Mouse (Mus musculus): Measurements from ENCODE around the gene Gng12.

Gene Gng12

GRCm38 (mm10) chr6:66986063-66986462 is 89.9 kb downstream of the Gng12 start:
- no peak for ATAC-seq (ENCODE audit: insufficient number of reproducible peaks, low FRiP score, low TSS enrichment)

- ATAC-seq (ENCODE audit: insufficient number of reproducible peaks, low FRiP score, low TSS enrichment), result no peak
These were observed 91.4 kb downstream of the Gng12 start for GRCm38 (mm10) chr6:66987643-66988042.

GRCm38 (mm10) chr6:66988363-66988762 is 92.2 kb downstream of the Gng12 start:
- ATAC-seq (ENCODE audit: insufficient number of reproducible peaks, low FRiP score, low TSS enrichment), result 0 out of 2 replicates have a peak, but pooled peaks have one; percentile 21

- ATAC-seq (ENCODE audit: insufficient number of reproducible peaks, low FRiP score, low TSS enrichment), result no peak
These were observed 92.8 kb downstream of the Gng12 start for GRCm38 (mm10) chr6:66989037-66989436.

- ATAC-seq (ENCODE audit: insufficient number of reproducible peaks, low FRiP score, low TSS enrichment), result no peak
These were observed 93.3 kb downstream of the Gng12 start for GRCm38 (mm10) chr6:66989518-66989917.

- ATAC-seq (ENCODE audit: insufficient number of reproducible peaks, low FRiP score, low TSS enrichment), result no peak
These were observed 96.0 kb downstream of the Gng12 start for GRCm38 (mm10) chr6:66992232-66992631.

- no peak for ATAC-seq (ENCODE audit: insufficient number of reproducible peaks, low FRiP score, low TSS enrichment)
These were observed 96.6 kb downstream of the Gng12 start for GRCm38 (mm10) chr6:66992786-66993185.

- ATAC-seq (ENCODE audit: insufficient number of reproducible peaks, low FRiP score, low TSS enrichment), result no peak
These were observed 98.8 kb downstream of the Gng12 start for GRCm38 (mm10) chr6:66994981-66995380.

- ATAC-seq (ENCODE audit: insufficient number of reproducible peaks, low FRiP score, low TSS enrichment), result no peak
These were observed 99.6 kb downstream of the Gng12 start for GRCm38 (mm10) chr6:66995825-66996224.

GRCm38 (mm10) chr6:66996257-66996656 is 100.1 kb downstream of the Gng12 start:
- no peak for ATAC-seq (ENCODE audit: insufficient number of reproducible peaks, low FRiP score, low TSS enrichment)

- no peak for ATAC-seq (ENCODE audit: insufficient number of reproducible peaks, low FRiP score, low TSS enrichment)
These were observed 102.4 kb downstream of the Gng12 start for GRCm38 (mm10) chr6:66998645-66999044.

GRCm38 (mm10) chr6:66999800-67000199 is 103.6 kb downstream of the Gng12 start:
- no peak for ATAC-seq (ENCODE audit: insufficient number of reproducible peaks, low FRiP score, low TSS enrichment)

- no peak for ATAC-seq (ENCODE audit: insufficient number of reproducible peaks, low FRiP score, low TSS enrichment)
These were observed 113.7 kb downstream of the Gng12 start for GRCm38 (mm10) chr6:67009888-67010287.

- peak; percentile 31; the same call in 1 of the 2 replicates for ATAC-seq (ENCODE audit: insufficient number of reproducible peaks, low FRiP score, low TSS enrichment)
These were observed 114.4 kb downstream of the Gng12 start for GRCm38 (mm10) chr6:67010370-67011216.

GRCm38 (mm10) chr6:67011217-67011518 is 115.0 kb downstream of the Gng12 start:
- no peak for ATAC-seq (ENCODE audit: insufficient number of reproducible peaks, low FRiP score, low TSS enrichment)

GRCm38 (mm10) chr6:67013293-67013948 is 117.2 kb downstream of the Gng12 start:
- no peak for ATAC-seq (ENCODE audit: insufficient number of reproducible peaks, low FRiP score, low TSS enrichment)

GRCm38 (mm10) chr6:67013949-67014678 is 117.9 kb downstream of the Gng12 start:
- ATAC-seq (ENCODE audit: insufficient number of reproducible peaks, low FRiP score, low TSS enrichment), result no peak

GRCm38 (mm10) chr6:67014679-67015075 is 118.5 kb downstream of the Gng12 start:
- ATAC-seq (ENCODE audit: insufficient number of reproducible peaks, low FRiP score, low TSS enrichment), result no peak

GRCm38 (mm10) chr6:67015739-67016519 is 119.7 kb downstream of the Gng12 start:
- ATAC-seq (ENCODE audit: insufficient number of reproducible peaks, low FRiP score, low TSS enrichment), result no peak

GRCm38 (mm10) chr6:67016520-67017111 is 120.4 kb downstream of the Gng12 start:
- no peak for ATAC-seq (ENCODE audit: insufficient number of reproducible peaks, low FRiP score, low TSS enrichment)
